Mouse (Mus musculus): ENCODE measurements around the gene Nrcam. TPM values are rescaled to one million over a fixed set of nuclear protein-coding genes. Genes with fewer than 3 reads are reported as not detected.

Gene Nrcam
- polyA plus RNA-seq, 1 experiment from 2014 or later = 107 TPM

DNA sequence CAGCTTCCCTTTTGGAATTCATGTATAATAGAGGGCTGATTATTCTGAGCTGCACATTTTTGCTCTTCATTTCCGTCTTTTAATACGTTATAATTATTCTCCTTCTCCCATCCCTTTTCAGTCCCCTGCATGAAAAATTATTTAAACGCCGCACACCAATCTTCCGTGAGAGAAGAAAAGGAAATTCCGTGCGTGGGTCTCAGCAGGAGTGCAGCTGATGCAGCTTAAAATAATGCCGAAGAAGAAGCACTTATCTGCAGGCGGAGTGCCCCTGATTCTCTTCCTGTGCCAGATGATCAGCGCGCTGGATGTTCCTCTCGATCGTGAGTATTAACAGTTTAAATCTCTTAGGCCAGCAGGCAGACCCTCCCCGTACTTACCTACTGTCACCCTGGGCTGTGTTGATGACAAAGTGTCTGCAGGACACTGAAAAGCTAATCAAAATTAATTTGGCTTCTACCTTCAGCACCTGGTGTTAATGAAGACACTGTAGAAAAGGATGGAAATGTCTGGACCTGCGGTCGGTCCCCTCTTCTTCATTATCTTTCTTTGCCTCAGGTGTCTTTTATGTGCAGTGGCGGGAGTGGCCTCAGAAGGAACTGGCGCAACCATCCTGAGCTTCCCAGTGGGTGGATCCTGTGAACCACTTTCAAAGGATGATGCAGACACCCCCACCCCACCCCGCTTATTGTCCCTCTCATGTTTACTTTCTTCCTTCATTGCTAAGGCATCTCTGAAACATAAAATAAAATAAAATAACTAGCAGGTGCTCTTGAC is 203.8 kb downstream of the Nrcam start:
- Histone ChIP-seq H3K36me3 (no peaks in the 10 kb centered on the region), H3K27me3 (no peaks in the 10 kb centered on the region), H3K4me1 (peaks cover 22% of the 10 kb centered on the region), H3K27ac (replicated peaks) (peak overlapping the region; percentile 60), H3K9ac (replicated peaks) (no peak overlapping the region), H3K4me3 (no peak overlapping the region), H3K9me3 (no peaks in the 10 kb centered on the region), H3K4me2 (replicated peaks) (0 out of 2 replicates have a peak overlapping the region, but pooled peaks have one; percentile 5)
- 62% methylated on average over 19 of the region's 19 CpGs for WGBS
- ATAC-seq (replicated peaks) = no peak; the same call in 1 of the 2 replicates

DNA sequence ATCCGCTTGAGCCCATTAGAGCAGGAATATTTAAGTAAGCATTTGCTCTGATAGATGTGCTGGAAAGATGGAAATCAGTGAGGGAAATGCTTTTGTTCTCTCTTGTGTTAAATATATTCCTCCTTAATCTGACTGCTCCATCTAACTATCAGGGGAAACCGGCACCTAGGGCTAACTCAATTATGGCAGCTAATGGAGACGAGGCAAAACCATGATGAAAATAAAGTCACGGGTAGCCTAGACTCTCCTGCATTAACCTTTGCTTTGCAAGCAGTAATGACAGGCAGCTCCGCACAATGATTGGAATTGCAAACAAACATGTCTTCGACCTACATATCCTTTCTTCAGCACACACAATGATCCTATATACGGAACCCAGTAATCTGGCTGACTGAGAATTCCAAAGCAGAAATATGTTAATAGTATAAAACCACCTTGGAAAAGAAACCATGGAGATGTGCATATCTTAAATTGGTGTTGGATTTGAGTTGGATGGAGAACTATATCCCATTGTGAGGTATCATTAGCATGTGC is 205.5 kb downstream of the Nrcam start:
- H3K4me1 ChIP-seq = peaks cover 22% of the 10 kb centered on the region
- no peak for ATAC-seq (replicated peaks)

DNA sequence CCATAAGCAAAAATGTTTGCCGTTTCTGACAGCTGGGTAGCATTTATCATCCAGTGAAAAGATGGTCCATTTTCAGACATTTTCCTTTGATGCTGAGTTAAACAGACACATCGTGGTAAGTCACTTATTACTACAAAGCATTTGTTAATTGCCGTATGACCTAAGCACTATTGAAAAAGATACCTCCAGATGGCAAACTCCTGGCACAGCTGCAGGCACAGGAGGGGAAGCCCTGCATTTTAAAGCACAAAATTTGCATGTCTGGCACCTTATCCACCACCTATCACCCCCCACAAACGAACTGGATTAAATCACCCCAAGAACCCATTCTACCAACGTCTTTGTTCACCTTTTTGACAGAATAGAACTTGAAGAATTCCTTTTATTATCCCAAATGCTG is 206.9 kb downstream of the Nrcam start:
- no peaks in the 10 kb centered on the region for H3K27me3 ChIP-seq
- H3K27ac ChIP-seq (replicated peaks) = no peak overlapping the region
- H3K36me3 ChIP-seq = no peaks in the 10 kb centered on the region
- no peak overlapping the region for H3K4me3 ChIP-seq
- H3K9ac ChIP-seq (replicated peaks) = no peak overlapping the region
- 14% methylated on average over 5 of the region's 5 CpGs for WGBS
- H3K4me2 ChIP-seq (replicated peaks) = no peak overlapping the region
- H3K9me3 ChIP-seq = no peaks in the 10 kb centered on the region
- peak; percentile 61 for ATAC-seq (replicated peaks)
- H3K4me1 ChIP-seq = peaks cover 22% of the 10 kb centered on the region

More for the DNA sequence above, 205.5 kb downstream of the Nrcam start:
- H3K9ac ChIP-seq (replicated peaks) = no peak overlapping the region
- no peaks in the 10 kb centered on the region for H3K9me3 ChIP-seq
- no peaks in the 10 kb centered on the region for H3K36me3 ChIP-seq
- H3K27ac ChIP-seq (replicated peaks) = no peak overlapping the region
- no peaks in the 10 kb centered on the region for H3K27me3 ChIP-seq
- 80% methylated on average over 7 of the region's 7 CpGs for WGBS
- no peak overlapping the region for H3K4me3 ChIP-seq
- no peak overlapping the region for H3K4me2 ChIP-seq (replicated peaks)

DNA sequence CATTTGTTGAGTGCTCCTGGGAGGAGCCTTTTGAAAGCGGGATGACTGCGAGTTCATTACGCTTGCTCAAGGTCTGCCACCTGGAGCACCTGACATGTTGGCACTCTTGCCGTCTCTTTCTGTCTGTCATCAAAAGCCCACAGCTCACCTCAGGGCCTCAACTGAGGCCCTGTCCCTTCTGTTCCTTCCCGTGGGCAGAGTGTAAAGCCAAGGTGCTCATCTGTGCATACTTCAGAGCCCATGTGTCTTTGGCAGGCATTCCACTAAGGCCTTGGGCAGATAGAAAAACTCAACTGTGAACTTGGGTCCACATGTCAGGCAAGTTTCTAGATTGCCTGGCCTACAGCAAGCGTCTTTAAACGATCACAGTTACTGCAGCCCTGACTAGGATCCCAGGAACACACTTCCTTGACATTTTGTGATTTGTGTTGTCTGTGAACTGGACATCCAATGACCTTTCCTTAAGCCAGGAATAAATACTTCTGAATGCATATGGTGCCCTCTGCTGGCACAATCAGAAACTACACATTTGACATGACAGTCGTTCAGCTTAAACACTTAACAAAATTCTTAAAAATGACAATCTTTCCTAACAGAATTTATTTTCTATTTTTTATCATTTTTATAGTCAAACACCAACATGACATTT is 219.2 kb downstream of the Nrcam start:
- peak; percentile 72 for ATAC-seq (replicated peaks)
- H3K4me1 ChIP-seq = peaks cover 5% of the 10 kb centered on the region; the same call in 1 of the 2 replicates
- no peaks in the 10 kb centered on the region for H3K27me3 ChIP-seq
- H3K4me2 ChIP-seq (replicated peaks) = no peak overlapping the region
- no peak overlapping the region for H3K27ac ChIP-seq (replicated peaks)
- no peak overlapping the region for H3K4me3 ChIP-seq
- H3K36me3 ChIP-seq = peaks cover 8% of the 10 kb centered on the region; the same call in 1 of the 2 replicates
- 41% methylated on average over 8 of the region's 8 CpGs for WGBS
- H3K9ac ChIP-seq (replicated peaks) = no peak overlapping the region
- no peaks in the 10 kb centered on the region for H3K9me3 ChIP-seq

DNA sequence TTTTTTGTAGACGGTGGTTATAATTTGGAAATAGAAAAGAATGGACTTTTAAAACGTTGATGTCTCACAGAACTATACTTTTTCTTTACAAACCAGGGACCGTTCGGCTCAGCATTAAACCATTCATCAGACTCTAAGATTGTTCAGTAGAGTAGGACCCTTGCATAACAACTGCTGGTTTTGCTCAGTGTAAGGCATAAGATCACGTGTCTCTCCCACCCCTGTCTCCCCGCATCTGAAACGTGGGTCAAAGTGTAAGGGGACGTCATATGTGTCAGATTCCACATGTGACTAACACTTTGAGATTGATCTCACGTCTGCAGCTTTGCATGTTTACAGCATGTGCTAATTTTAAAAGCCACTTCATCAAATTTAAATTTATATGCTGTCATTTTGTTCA is 219.8 kb downstream of the Nrcam start:
- Histone ChIP-seq H3K36me3 (peaks cover 8% of the 10 kb centered on the region; the same call in 1 of the 2 replicates), H3K9ac (replicated peaks) (no peak overlapping the region), H3K4me1 (peaks cover 5% of the 10 kb centered on the region; the same call in 1 of the 2 replicates), H3K4me3 (no peak overlapping the region), H3K27me3 (no peaks in the 10 kb centered on the region), H3K9me3 (no peaks in the 10 kb centered on the region), H3K4me2 (replicated peaks) (no peak overlapping the region), H3K27ac (replicated peaks) (no peak overlapping the region)
- WGBS = 67% methylated on average over 9 of the region's 9 CpGs
- ATAC-seq (replicated peaks) = peak; percentile 59; the same call in 1 of the 2 replicates

GRCm38 (mm10) chr12:44551614-44552013 is 222.9 kb downstream of the Nrcam start:
- H3K27me3 ChIP-seq = no peaks in the 10 kb centered on the region
- no peak overlapping the region for H3K4me3 ChIP-seq
- H3K4me2 ChIP-seq (replicated peaks) = no peak overlapping the region
- H3K27ac ChIP-seq (replicated peaks) = no peak overlapping the region
- H3K36me3 ChIP-seq = peaks cover 10% of the 10 kb centered on the region; the same call in 1 of the 2 replicates
- no peak for ATAC-seq (replicated peaks)
- no peak overlapping the region for H3K9ac ChIP-seq (replicated peaks)
- peaks cover 5% of the 10 kb centered on the region; the same call in 1 of the 2 replicates for H3K4me1 ChIP-seq
- no peaks in the 10 kb centered on the region for H3K9me3 ChIP-seq

DNA sequence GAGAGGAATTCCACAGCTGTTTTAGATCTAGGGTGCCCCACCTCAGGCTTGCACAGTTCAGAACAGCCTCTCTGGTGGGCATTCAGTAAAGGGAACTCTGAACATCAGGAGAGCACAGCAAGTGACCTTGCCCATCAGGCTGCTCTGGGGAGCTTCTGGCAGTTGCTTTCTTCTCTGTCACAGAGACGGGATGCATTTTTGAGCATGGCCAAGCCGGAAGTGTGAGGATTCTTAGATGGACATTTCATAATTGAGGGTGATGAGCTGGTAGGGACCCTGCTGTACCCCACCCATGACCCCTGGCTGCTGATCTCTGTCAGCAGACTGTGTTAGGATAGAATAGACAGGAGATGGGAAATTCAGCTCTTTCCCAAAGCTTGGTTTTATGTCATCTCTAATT is 225.4 kb downstream of the Nrcam start:
- no peak overlapping the region for H3K9ac ChIP-seq (replicated peaks)

DNA sequence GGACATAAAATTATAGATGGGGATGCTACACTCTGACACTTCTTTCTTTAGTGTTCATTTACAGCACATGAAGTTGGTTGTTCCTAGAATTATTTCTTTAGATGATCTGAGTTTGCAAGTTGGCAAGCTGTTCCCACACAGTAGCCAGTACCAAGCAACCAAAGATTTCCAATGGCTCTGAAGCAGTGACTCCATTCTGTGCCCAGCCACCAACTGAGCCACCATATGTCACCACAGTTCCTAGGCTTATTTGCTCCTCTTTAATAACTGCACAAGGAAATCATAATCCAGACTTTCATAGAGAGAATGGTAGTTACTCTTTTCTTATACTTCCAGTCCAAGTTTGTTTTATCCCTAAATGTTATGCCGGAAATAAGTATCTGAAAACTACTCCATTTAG is 226.1 kb downstream of the Nrcam start:
- H3K27ac ChIP-seq (replicated peaks) = no peak overlapping the region
- ATAC-seq (replicated peaks) = no peak
- no peak overlapping the region for H3K4me3 ChIP-seq
- H3K4me1 ChIP-seq = no peaks in the 10 kb centered on the region
- H3K36me3 ChIP-seq = peaks cover 23% of the 10 kb centered on the region
- H3K4me2 ChIP-seq (replicated peaks) = no peak overlapping the region
- 89% methylated on average over 1 of the region's 1 CpGs for WGBS
- no peaks in the 10 kb centered on the region for H3K9me3 ChIP-seq
- H3K27me3 ChIP-seq = no peaks in the 10 kb centered on the region
- no peak overlapping the region for H3K9ac ChIP-seq (replicated peaks)

More for the DNA sequence above, 225.4 kb downstream of the Nrcam start:
- peaks cover 17% of the 10 kb centered on the region for H3K36me3 ChIP-seq
- ATAC-seq (replicated peaks) = no peak
- H3K27me3 ChIP-seq = no peaks in the 10 kb centered on the region
- 92% methylated on average over 2 of the region's 2 CpGs for WGBS
- H3K4me3 ChIP-seq = no peak overlapping the region
- H3K4me1 ChIP-seq = no peaks in the 10 kb centered on the region
- no peak overlapping the region for H3K4me2 ChIP-seq (replicated peaks)
- H3K27ac ChIP-seq (replicated peaks) = no peak overlapping the region
- H3K9me3 ChIP-seq = no peaks in the 10 kb centered on the region

GRCm38 (mm10) chr12:44560002-44560401 is 231.3 kb downstream of the Nrcam start:
- H3K27me3 ChIP-seq = no peaks in the 10 kb centered on the region
- no peak overlapping the region for H3K27ac ChIP-seq (replicated peaks)
- H3K36me3 ChIP-seq = peaks cover 33% of the 10 kb centered on the region
- no peaks in the 10 kb centered on the region for H3K9me3 ChIP-seq
- H3K4me1 ChIP-seq = no peaks in the 10 kb centered on the region
- H3K9ac ChIP-seq (replicated peaks) = no peak overlapping the region
- no peak for ATAC-seq (replicated peaks)
- H3K4me3 ChIP-seq = no peak overlapping the region
- H3K4me2 ChIP-seq (replicated peaks) = no peak overlapping the region

DNA sequence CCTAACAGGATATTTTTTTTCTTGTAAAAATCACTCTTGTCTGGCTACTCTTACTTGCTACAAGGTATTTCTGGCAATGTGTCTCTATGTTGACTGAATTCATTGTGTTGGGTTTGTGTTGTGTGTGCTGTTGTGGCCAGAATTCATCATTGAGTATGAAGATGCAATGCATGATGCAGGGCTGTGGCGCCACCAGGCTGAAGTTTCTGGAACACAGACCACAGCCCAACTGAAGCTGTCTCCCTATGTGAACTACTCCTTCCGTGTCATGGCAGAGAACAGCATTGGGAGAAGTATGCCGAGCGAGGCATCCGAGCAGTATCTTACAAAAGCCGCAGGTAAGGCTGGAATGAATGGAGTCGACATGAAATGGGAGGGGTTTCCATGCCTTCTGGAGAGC is 241.4 kb downstream of the Nrcam start:
- H3K4me1 ChIP-seq = no peaks in the 10 kb centered on the region
- peaks cover 39% of the 10 kb centered on the region for H3K36me3 ChIP-seq
- H3K4me2 ChIP-seq (replicated peaks) = no peak overlapping the region
- WGBS = 87% methylated on average over 7 of the region's 7 CpGs
- H3K27ac ChIP-seq (replicated peaks) = no peak overlapping the region
- no peaks in the 10 kb centered on the region for H3K9me3 ChIP-seq
- no peak overlapping the region for H3K4me3 ChIP-seq
- ATAC-seq (replicated peaks) = 0 out of 2 replicates have a peak, but pooled peaks have one; percentile 48
- no peaks in the 10 kb centered on the region for H3K27me3 ChIP-seq
- H3K9ac ChIP-seq (replicated peaks) = no peak overlapping the region

- ATAC-seq (replicated peaks) = 0 out of 2 replicates have a peak, but pooled peaks have one; percentile 63
- H3K9me3 ChIP-seq = no peaks in the 10 kb centered on the region
- peaks cover 39% of the 10 kb centered on the region for H3K36me3 ChIP-seq
- no peaks in the 10 kb centered on the region for H3K4me1 ChIP-seq
- no peak overlapping the region for H3K4me3 ChIP-seq
- 14% methylated on average over 3 of the region's 3 CpGs for WGBS
- no peak overlapping the region for H3K27ac ChIP-seq (replicated peaks)
- H3K9ac ChIP-seq (replicated peaks) = no peak overlapping the region
- no peaks in the 10 kb centered on the region for H3K27me3 ChIP-seq
- no peak overlapping the region for H3K4me2 ChIP-seq (replicated peaks)
Measured at GRCm38 (mm10) chr12:44572664-44573063, 244.0 kb downstream of the Nrcam start.

- Histone ChIP-seq H3K9ac (replicated peaks) (no peak overlapping the region), H3K4me1 (no peaks in the 10 kb centered on the region), H3K36me3 (peaks cover 42% of the 10 kb centered on the region), H3K9me3 (no peaks in the 10 kb centered on the region), H3K4me3 (no peak overlapping the region), H3K27ac (replicated peaks) (no peak overlapping the region), H3K27me3 (no peaks in the 10 kb centered on the region), H3K4me2 (replicated peaks) (no peak overlapping the region)
- WGBS = 95% methylated on average over 3 of the region's 3 CpGs
- ATAC-seq (replicated peaks) = no peak
Measured at GRCm38 (mm10) chr12:44574167-44574566, 245.5 kb downstream of the Nrcam start.
